Mouse (Mus musculus) stomach, embryonic 14.5 days (tissue): ENCODE measurements around the gene Gm45902. TPM values are rescaled to one million over a fixed set of nuclear protein-coding genes. Genes with fewer than 3 reads are reported as not detected.

ENCODE experiments used
- ATAC-seq: fragments of 200-750 bp; cut with Nextera tagmentation; 2 replicates; pipeline ENCODE4 v1.8.0; 2017; ENCODE audit warnings: low read depth, moderate TSS enrichment; ENCODE audit not compliant: insufficient number of reproducible peaks, insufficient read depth, low FRiP score
- H3K27ac ChIP-seq: fragments of 300-500 bp; sonication (generic); 2 replicates; pipeline ENCODE4 v1.5.1; 2014; ENCODE audit warnings: mild to moderate bottlenecking, low read length, moderate library complexity, mixed read lengths
- H3K27me3 ChIP-seq: fragments of 300-500 bp; sonication (generic); 2 replicates; pipeline ENCODE4 v1.6.1; 2014; ENCODE audit warnings: low read length, control low read depth, mixed read lengths; ENCODE audit not compliant: control insufficient read depth, insufficient read depth
- H3K36me3 ChIP-seq: fragments of 300-500 bp; sonication (generic); 2 replicates; pipeline ENCODE4 v1.6.1; 2014; ENCODE audit warnings: mild to moderate bottlenecking, control low read depth, low read length, moderate library complexity, mixed read lengths; ENCODE audit not compliant: control insufficient read depth, insufficient read depth
- H3K4me1 ChIP-seq: fragments of 300-500 bp; sonication (generic); 2 replicates; pipeline ENCODE4 v1.6.1; 2014; ENCODE audit warnings: low read length, control low read depth, mixed read lengths; ENCODE audit not compliant: control insufficient read depth, insufficient read depth
- H3K4me2 ChIP-seq: fragments of 300-500 bp; sonication (generic); replicated peaks from 2 replicates; pipeline ENCODE4 v1.6.1; 2014; ENCODE audit warnings: low read depth, low read length, control low read depth
- H3K4me3 ChIP-seq: fragments of 300-500 bp; sonication (generic); 2 replicates; pipeline ENCODE4 v1.5.1; 2014; ENCODE audit warnings: low read depth, low read length, control low read depth
- H3K9ac ChIP-seq: fragments of 300-500 bp; sonication (generic); replicated peaks from 2 replicates; pipeline ENCODE4 v1.6.1; 2014; ENCODE audit warnings: low read depth, mild to moderate bottlenecking, control low read depth, low read length, moderate library complexity, mixed read lengths
- H3K9me3 ChIP-seq: fragments of 300-500 bp; sonication (generic); 2 replicates; pipeline ENCODE4 v1.6.1; 2016; ENCODE audit warnings: low read depth, low read length, control low read depth; ENCODE audit not compliant: control insufficient read depth
- WGBS: fragments of 180-500 bp; shearing (Covaris S2); extraction: QIAGEN DNeasy Blood & Tissue Kit; methylation state at CpG from one replicate; pipeline ENCODE4 v1.1.7; 2014; 5-methylcytosine and 5-hydroxymethylcytosine counted together
- polyA plus RNA-seq: library from polyadenylated mRNA; unstranded; fragments of >200 nt; fragmentation: Nextera tagmentation; extraction: Ambion mirVana; gene quantifications from 2 replicates; pipeline ENCODE4 v1.2.1, GENCODE M21; 2014

Gm45902 gene
- polyA plus RNA-seq, 1 experiment from 2014 or later = 6.8 TPM

DNA sequence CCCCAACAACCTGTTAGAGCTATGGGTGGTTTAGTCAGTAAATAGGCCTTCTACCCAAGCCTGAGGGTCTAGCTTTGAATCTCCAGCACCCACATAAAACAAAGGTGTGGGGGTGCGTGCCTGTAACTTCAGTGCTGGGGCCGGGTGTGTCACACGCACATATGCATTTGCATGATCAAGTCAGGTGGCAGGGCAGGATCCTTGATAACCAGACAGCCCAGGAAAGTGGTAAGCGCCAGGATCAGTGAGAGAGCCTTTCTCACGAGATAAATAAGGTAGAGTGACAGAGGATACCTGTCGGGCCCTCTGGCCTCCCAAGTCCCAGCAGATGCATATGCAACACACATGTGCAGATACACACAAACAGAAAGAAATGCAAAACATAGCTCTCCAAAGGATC is 13.0 kb downstream of the Gm45902 start:
- H3K9me3 ChIP-seq = no peaks in the 10 kb centered on the region
- no peaks in the 10 kb centered on the region for H3K4me1 ChIP-seq
- no peak for ATAC-seq
- no peak overlapping the region for H3K27ac ChIP-seq
- H3K4me2 ChIP-seq = no peak overlapping the region
- no peak overlapping the region for H3K4me3 ChIP-seq
- no peaks in the 10 kb centered on the region for H3K27me3 ChIP-seq
- WGBS = 93% methylated on average over 6 of the region's 6 CpGs
- no peak overlapping the region for H3K9ac ChIP-seq
- peaks cover 56% of the 10 kb centered on the region for H3K36me3 ChIP-seq

DNA sequence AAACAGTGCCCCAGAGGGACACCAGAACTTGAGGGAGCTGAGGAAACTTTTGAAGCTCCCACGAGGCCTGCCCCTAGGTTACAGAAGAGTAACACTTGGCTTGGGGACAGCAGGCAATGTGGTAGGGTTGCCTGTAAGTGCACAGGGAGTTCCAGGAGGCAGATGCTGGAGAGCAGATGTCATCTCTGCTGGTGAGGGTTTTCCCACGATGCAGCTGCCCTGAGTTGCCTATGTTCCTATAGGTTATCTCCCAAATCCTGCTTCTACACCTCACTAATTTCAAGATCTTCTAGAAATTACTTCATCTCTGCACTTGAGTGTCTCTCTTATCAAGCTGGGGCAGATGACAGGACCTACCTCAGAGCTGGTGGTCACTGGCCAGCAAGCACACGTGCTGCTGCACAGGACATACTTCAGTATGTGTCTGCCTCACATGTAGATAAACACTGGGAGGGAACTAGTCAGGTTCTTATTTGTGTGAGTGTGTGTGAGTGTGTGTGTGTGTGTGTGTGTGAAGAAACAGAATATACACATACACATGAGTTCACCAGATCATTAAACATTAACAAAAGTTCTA is 18.7 kb downstream of the Gm45902 start:
- no peak for ATAC-seq
- no peak overlapping the region for H3K9ac ChIP-seq
- H3K27me3 ChIP-seq = no peaks in the 10 kb centered on the region
- no peak overlapping the region for H3K27ac ChIP-seq
- no peak overlapping the region for H3K4me2 ChIP-seq
- peaks cover 66% of the 10 kb centered on the region for H3K36me3 ChIP-seq
- 85% methylated on average over 3 of the region's 3 CpGs for WGBS
- H3K4me1 ChIP-seq = no peaks in the 10 kb centered on the region
- H3K4me3 ChIP-seq = no peak overlapping the region
- H3K9me3 ChIP-seq = no peaks in the 10 kb centered on the region

DNA sequence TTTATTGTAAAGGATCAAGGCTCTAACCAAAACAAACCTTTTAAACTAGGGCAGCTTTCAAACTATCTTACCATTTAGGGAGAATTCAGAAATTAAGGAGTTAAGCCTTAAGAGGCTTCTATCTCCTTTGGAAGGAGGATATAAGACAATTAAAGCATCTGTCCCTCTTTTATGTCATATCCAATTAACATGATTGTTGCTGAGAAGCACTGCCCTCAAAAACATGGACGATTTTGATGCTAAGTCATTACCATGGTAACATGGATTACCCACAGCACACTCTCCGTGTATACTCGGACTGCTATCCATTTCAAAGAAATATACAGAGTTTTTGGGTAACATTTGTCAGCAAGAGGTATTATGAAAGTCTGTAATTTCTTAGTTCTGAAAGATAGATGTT is 22.8 kb downstream of the Gm45902 start:
- Histone ChIP-seq H3K9ac (no peak overlapping the region), H3K4me2 (no peak overlapping the region), H3K36me3 (peaks cover 42% of the 10 kb centered on the region), H3K27me3 (no peaks in the 10 kb centered on the region), H3K9me3 (no peaks in the 10 kb centered on the region), H3K4me3 (no peak overlapping the region), H3K4me1 (no peaks in the 10 kb centered on the region), H3K27ac (no peak overlapping the region)
- 85% methylated on average over 3 of the region's 3 CpGs for WGBS
- no peak for ATAC-seq

DNA sequence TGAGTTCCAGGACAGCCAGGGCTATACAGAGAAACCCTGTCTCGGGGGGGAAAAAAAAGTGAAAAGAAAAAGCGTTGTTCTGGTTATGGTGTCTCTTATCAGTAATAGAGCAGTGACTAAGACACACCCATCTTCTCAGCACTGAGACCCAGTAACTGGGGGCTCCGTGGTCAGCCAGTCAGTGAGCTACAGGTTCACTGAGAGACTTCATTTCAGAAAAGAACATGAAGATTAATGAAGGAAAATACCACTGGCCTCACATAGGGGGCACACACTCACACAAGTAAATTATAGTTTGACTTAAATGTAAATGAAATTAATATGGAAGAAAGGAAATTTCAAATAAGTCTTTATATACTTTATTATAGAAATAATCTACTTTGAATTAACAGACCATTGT is 32.4 kb downstream of the Gm45902 start:
- Histone ChIP-seq H3K4me3 (no peak overlapping the region), H3K9me3 (no peaks in the 10 kb centered on the region), H3K36me3 (no peaks in the 10 kb centered on the region), H3K27me3 (no peaks in the 10 kb centered on the region), H3K4me2 (no peak overlapping the region), H3K4me1 (no peaks in the 10 kb centered on the region), H3K27ac (no peak overlapping the region), H3K9ac (no peak overlapping the region)
- 85% methylated on average over 3 of the region's 3 CpGs for WGBS
- ATAC-seq = no peak

DNA sequence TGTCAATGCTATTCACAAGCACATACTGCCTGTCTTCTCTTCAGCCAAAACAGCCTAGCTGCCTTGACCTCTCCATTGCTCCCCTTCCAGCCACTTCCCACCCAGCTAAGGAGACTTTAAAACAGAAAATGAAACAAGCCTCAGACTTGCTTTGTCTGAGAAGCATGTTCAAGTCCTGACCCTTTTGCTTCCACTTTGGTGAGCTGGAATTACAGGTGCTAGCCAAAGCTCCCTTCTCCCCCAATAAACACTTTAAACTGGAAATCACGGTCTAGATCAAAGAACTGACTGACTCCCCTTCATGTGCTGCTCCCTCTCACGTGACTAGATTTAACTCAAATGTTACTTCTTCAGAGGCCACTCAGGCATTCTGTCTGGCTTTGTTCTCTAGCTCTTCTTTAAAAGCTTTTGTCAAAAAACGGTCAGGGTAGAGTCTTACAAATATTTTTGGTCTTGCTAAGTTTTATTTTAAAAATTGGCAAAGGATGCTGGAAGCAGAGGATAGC is 36.8 kb downstream of the Gm45902 start:
- Histone ChIP-seq H3K4me3 (no peak overlapping the region), H3K9ac (no peak overlapping the region), H3K27me3 (no peaks in the 10 kb centered on the region), H3K36me3 (no peaks in the 10 kb centered on the region), H3K9me3 (no peaks in the 10 kb centered on the region), H3K4me2 (peak overlapping the region; percentile 64), H3K27ac (no peak overlapping the region), H3K4me1 (peaks cover 4% of the 10 kb centered on the region; the same call in 1 of the 2 replicates)
- 77% methylated on average over 3 of the region's 3 CpGs for WGBS
- ATAC-seq = no peak

DNA sequence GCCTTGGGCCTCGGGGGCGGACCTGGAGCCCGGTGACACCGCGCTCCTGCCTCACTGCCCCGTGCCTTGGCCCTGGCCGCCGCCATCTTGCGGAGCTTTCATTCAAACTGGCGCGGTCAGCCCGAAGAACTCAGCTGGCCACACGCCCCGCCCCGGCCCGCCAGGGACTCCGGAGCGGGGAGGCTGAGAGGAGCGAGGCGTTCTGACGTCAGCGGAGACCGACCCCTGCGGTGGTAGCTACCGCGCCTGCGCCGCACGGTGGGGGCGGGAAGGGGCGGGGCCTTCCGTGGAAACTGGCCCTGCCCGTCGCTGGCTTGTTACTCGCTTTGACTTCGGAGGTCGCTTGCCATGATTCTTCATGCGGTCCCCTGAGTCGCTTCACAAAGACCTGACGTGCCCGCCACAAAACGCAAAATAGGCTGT is 37.7 kb downstream of the Gm45902 start, which contains the start of gene Suv39h2:
Suv39h2 (minus strand) TSS at position 171 of the 423 bp plus-strand sequence.
- peak within 1 kb of the TSS; percentile 95 for H3K4me3 ChIP-seq
- under 1% methylated on average over 42 of the region's 42 CpGs for WGBS
- H3K27me3 ChIP-seq = no peaks in the 10 kb centered on the region
- peak within 1 kb of the TSS; percentile 67 for H3K9ac ChIP-seq
- H3K36me3 ChIP-seq = no peaks in the 10 kb centered on the region
- H3K4me2 ChIP-seq = peak within 1 kb of the TSS; percentile 64
- peak within 1 kb of the TSS; percentile 93 for H3K27ac ChIP-seq
- H3K9me3 ChIP-seq = no peaks in the 10 kb centered on the region
- ATAC-seq = peak; percentile 99
- H3K4me1 ChIP-seq = peaks cover 4% of the 10 kb centered on the region; the same call in 1 of the 2 replicates

DNA sequence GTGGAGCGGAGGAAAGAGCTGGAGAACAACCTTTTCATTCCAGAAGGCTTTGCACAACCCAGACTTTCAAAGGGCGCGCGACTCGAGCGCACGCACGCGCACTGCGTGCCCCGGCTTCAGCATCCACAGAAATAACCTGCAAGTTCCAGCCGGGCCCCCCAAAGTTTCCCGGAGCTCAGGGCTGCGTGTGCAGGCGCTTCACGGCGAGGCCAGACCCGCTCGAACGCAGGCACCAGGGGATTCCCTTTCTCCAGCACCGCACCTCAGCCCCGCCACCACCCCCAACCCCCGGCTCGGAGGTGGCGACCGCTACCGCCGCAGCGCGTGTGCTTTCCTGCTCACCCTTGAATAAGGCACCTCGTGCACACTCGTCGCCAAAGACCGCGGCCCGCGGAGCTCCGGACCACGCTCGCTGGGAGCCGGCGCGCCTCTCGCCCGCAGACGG is 38.2 kb downstream of the Gm45902 start:
- peak overlapping the region; percentile 58 for H3K4me2 ChIP-seq
- H3K4me1 ChIP-seq = peaks cover 4% of the 10 kb centered on the region; the same call in 1 of the 2 replicates
- WGBS = under 1% methylated on average over 46 of the region's 46 CpGs
- H3K27me3 ChIP-seq = no peaks in the 10 kb centered on the region
- peak overlapping the region; percentile 95 for H3K4me3 ChIP-seq
- H3K27ac ChIP-seq = peak overlapping the region; percentile 93
- peak; percentile 78 for ATAC-seq
- H3K9ac ChIP-seq = peak overlapping the region; percentile 67
- no peaks in the 10 kb centered on the region for H3K36me3 ChIP-seq
- no peaks in the 10 kb centered on the region for H3K9me3 ChIP-seq

DNA sequence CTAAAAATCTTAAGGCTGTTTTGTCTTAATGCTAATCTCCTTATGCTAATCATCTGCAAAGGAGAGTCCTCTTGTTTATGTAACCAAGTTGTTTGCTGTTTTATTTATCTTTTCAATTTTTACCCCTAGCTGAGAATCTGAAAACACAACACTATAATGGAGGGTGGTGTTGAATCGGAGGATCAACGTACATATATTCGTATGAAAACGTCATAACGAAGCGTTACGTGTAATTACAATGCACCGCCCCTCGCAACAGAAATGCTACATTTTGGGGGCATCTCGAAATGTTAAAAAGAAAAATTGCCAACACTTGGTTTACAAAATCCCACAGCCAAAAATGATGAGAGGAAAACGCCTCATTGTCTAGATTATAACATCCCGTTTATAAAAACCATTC is 38.7 kb downstream of the Gm45902 start:
- Histone ChIP-seq H3K36me3 (no peaks in the 10 kb centered on the region), H3K9me3 (no peaks in the 10 kb centered on the region), H3K27ac (peak overlapping the region; percentile 93), H3K4me3 (peak overlapping the region; percentile 95), H3K4me2 (peak overlapping the region; percentile 58), H3K4me1 (peaks cover 4% of the 10 kb centered on the region; the same call in 1 of the 2 replicates), H3K9ac (peak overlapping the region; percentile 67), H3K27me3 (no peaks in the 10 kb centered on the region)
- ATAC-seq = no peak
- WGBS = under 1% methylated on average over 12 of the region's 12 CpGs
